Mouse (Mus musculus) layer of hippocampus, postnatal 14 days (tissue): ENCODE measurements around the gene Cadm4. TPM values are rescaled to one million over a fixed set of nuclear protein-coding genes. Genes with fewer than 3 reads are reported as not detected.
"Not testable (repeated sequence)": the region's sequence is repeated elsewhere in the genome, so short reads cannot be mapped to it uniquely, and the experiment has no call there.

Source experiments
- DNase-seq, 2 experiments: peaks; one replicate each; pipeline ENCODE4 v3.0.0; 2021 to 2022; ENCODE audit warnings: low spot score in 2 of 2, mixed read lengths in 1 of 2
- total RNA-seq, 2 experiments: library from RNA; stranded (reverse); gene quantifications; 2 replicates each; pipeline ENCODE4 v1.2.3; 2021

Gene Cadm4
- total RNA-seq, 2 experiments from 2014 or later, result 220 to 227 TPM

DNA sequence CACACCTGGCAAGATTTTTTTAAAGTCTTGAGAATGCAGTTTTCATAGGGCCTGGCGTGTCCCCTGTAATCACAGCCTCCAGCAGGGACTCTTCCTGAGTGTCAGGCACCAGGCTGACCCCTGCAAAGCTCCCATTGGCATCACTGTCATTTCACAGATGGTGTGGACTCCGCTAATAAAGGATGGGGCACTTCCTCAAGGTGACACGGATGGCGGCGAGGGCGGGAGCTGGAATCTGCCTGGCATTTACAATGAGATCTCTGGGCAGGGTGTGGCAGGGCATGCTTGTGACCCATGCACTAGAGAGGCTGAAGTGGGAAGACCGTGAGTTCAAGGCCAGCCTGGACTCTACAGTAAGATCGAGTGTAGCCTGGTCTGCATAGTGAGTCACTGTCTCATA is 6.5 kb downstream of the Cadm4 start:
- DNase-seq, result no peak

DNA sequence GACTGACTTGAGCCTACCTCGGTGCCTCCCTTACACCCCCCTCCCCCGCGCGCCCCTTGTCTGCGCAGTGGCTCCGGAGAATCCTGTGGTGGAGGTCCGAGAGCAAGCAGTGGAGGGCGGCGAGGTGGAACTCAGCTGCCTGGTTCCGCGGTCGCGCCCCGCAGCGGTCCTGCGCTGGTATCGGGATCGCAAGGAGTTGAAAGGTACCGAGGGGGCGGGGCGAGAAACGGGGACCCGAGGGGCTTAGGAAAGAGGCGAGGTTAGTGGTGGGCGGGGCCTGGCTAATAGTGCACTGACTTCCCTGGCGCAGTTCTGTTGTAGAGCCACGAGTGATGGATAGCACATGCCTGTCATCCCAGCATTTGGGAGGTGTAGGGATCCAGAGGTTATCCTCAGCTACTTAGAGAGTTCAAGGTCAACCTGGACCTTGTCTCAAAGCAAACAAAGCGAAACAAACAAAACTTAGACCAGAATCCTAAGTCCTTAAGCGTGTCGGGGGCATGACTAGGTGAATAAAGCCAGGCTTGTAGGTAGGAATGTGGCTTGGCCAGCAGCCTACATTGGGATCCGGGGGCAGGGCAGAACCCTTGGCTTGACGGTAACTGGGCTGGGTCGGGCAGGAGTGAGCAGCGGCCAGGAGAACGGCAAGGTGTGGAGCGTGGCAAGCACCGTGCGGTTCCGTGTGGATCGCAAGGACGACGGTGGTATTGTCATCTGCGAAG is 18.2 kb downstream of the Cadm4 start:
- no peak for DNase-seq

DNA sequence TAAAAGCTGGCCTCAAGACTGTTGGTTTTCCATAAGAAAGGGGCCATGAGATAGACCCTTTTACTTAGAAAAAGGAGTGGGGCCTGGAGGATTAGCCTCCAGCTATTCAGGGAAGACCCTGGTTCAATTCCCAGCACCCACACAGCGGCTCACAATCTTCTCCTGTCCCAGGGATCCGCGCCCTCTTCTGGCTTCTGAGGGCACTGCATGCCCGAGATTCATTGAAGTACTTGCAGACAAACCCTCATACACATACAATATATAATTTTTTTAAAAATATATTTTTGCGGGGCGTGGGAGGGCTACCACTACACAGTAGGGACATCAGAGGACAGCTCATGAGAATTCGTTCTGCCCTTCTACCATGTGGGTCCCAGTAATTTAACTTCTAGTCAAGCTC is 19.1 kb downstream of the Cadm4 start:
- no peak for DNase-seq

DNA sequence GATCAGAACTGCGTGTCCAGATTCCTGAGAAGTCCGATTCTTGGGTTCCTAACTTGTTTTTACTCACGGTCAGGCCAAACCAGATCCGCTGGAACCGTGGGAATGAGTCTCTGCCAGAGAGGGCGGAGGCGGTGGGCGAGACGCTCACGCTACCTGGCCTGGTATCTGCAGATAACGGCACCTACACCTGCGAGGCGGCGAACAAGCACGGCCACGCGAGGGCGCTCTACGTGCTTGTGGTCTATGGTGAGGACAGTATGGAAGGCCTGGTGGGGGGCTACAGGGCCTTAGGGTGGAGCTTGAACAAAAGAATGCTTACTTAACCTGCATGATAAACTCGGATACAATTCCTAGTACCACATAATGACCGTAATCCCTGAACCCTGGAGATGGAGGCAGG is 19.7 kb downstream of the Cadm4 start:
- DNase-seq, result no peak

DNA sequence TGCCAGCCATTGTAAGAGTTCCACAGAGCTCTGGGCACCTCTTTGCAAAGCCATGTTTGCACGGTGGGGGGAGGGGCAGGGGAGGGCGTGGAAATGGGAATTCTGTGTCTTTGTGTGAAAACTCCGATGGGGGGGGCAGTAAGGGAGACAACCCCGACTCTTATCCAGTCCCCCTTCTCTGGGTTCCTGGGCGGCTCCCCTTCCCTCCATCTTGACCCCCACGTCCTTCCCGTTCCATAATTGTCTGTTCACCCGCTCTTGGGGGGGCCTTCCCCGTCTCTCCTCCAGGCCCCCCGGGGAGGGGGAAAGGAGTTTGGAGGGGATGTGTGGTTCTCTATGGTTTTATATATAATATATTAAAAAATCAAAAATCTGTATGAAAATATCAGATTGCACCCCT is 22.2 kb downstream of the Cadm4 start:
- DNase-seq, result no peak

DNA sequence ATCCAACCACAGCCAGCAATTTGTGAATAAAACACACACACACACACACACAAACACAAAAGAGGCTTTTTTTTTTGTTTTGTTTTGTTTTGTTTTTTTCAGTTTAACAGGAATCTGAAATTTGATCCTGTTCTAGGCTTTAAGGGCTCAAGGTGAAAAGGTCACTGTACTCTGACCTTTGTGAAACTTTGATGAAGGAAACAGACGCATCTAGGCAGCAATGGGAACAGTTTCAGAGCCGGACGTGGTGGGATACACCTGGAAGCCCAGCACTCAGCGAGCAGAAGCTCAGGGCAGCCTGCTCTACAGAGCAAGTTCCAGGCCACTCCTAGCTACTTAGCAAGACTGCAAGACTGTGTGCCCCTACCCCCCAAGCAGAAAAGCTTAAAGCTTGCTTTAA is 23.0 kb downstream of the Cadm4 start:
- DNase-seq, result no peak

DNA sequence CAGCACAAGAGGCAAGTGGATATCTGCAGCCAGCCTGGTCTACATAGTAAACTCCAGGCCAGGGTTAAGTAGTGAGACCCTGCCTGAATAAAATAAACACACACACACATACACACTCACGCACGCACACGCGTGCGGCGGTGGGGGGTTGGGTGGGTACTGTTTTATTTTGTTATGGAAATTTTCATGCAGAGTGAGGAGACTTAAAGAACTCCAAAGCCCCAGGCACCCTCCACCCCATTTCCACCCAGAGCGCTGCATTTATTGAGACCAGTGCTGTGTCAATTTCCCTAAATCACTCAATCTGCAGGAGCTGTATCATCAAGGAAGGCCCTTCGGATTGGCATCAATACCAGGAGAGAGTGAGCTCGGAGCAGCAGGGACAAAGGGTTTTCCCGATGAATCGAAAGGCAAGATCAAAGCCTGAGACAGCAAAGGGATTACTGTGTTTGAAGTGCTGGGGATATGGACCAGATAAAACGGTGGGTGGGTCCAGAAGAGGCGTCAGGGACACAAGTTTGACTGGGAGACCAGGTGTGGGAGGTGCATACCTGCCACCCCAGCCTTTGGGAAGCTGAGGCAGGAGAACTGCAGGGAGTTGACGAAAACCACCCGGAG is 23.7 kb downstream of the Cadm4 start:
- DNase-seq, result no peak

DNA sequence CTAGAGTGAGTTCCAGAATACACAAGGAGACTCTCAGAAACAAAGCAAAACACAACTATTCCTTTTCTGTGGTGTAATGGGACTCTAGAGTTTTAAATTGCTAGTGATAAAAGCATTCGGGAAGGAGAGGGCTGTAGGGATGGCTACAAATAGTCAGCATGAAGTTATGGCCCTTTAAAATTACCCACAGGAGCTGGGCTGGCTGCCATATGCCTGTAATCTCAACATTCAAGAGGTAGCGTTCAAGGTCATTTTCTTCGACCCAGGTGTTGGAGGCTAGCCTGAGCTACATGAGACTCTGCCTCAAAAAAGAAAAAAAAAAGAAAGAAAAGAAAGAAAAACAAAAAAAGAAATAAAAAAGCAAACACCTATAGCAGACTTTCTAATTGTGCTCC is 24.2 kb downstream of the Cadm4 start:
- DNase-seq, result no peak

DNA sequence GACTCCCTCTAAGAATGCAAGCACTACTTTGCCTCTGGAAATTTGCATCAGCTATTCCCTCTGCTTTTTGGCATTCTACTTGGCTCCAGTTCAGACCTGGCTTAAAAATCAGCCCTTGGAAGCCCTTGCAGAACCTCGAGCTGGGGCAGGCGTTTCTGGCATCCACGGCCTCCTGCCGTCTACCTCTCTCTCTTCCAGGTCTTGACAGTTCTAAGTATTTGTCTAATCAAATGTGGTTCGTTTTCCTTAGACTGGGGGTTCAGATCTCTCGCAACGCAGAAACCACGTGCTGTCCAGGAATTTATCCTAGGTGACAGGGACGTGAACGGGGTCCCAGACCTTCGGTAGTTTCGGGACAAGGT is 24.6 kb downstream of the Cadm4 start:
- DNase-seq, result peak; percentile 73 to 84

DNA sequence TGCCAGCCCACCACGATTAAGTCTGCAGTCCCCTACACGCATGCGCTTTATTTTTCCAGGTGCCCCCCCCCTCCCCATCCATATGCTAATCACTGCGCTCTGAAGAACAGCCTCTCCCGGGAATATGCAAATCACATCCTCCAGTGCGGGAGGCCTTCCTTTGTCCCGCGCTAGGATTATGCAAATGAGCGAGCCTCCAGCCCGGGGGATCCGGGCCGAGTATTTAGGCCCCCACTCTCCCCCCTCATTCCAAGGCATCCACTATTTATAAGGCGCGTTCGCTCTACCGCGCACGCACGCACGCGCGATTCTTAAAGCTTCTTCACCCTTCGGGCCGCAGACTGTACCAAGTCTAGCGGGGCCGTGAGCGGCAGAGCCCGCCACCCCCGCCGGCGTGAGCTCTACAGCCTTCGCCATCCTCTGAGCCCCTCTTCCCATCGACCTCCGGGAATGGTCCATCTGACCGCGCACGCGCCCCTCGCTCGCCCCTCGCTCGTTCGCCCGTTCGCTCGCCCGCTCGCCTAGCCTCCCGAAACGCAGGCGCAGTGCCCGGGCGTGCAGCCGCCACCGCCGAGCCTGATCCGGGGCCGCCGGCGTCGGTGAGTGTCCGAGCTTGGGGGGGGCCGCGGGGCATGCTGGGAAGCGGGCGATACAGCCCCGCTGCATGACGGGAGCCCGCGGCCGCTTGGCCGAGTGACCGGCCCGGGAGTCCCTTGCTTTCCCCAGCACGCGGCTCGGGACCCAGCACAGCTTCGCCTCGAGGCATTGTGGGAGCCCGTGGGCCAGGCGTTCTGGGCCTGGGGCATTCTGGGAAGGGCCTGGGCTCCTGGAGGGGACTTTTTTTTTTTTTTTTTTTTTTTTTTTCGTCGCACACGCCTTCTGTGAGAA is 25.3 kb downstream of the Cadm4 start, which contains the start of gene Zfp428:
Gene Zfp428 (plus strand): TSS at position 169 of the 888 bp plus-strand sequence.
- DNase-seq, result peak; percentile 84 to 89

DNA sequence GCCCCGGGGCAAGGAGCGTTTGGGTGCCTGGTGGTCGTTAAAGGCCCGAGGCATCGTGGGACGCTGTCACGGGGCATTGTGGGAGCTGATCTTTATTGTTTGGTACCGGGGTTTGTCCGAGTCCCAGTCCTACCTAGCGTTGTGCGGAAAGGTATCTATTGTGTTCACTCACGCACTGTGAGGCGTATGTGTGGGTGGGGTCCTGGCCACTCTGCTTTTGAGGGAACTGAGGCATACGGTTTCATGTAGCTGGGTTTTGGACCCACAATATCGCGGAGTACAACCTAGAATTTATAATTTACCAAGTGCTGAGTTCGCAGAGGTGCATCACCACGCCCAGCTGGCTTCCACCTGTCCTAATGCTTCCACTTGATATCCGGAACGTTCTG is 25.9 kb downstream of the Cadm4 start:
- peak in 1 of 2 experiments; percentile 45 for DNase-seq

DNA sequence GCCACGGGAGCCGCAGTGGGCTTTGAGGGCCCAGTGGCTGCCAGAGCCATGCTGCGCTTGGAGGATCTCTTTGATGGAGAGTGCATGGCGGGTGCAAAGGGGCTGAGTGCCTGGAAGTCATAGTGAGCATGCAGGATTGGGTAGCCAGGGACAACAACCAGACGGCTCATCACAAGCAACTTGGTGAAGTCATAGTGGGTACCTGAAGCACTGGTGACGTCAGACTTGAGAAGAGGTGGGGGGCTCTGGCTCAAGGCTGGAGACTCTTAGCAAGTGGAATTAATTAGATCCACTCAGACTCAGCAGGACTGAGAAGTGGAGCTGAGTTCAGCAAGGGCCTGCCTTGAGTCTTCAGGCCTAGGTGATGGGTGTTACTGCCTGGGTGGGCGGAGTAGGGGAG is 30.5 kb downstream of the Cadm4 start, which contains the start of gene AC161166.1:
Gene AC161166.1 (minus strand): TSS at position 101 of the 400 bp plus-strand sequence.
- DNase-seq, result no peak

DNA sequence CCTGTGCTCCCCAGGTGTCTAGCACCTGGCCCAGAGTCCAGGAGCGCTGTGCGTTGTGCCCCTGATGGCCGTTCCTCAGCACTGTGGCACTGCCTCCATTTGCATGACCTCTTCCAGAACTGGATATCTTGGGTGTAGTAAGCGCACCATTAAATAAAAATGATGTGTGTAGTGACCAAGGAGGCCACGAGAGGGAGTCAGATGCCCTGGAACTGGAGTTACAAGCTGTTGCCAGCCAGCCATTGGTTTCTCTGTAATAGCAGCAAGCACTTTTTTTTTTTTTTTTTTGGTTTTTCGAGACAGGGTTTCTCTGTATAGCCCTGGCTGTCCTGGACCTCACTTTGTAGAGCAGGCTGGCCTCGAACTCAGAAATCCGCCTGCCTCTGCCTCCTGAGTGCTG is 34.5 kb downstream of the Cadm4 start:
- DNase-seq, result peak; percentile 46 to 60

DNA sequence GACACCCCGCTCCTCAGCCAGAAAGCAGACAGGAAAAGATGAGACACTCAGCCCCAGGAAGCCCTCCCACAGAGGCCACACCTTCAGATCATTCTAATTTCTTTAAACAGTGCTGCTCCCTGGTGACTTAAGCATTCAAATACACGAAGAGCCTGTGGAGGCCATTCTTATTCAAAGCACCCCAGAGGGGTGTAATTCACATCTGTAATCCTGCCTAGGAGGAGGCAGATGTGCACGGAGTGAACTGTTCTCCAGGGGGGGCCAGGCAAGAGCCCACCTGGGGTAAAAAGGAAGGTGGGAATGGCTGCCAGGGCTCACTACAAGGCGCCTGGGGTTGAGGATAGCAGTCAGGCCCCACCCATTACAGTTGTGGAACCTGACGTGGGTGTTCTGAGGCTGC is 35.3 kb downstream of the Cadm4 start:
- DNase-seq, result no peak

DNA sequence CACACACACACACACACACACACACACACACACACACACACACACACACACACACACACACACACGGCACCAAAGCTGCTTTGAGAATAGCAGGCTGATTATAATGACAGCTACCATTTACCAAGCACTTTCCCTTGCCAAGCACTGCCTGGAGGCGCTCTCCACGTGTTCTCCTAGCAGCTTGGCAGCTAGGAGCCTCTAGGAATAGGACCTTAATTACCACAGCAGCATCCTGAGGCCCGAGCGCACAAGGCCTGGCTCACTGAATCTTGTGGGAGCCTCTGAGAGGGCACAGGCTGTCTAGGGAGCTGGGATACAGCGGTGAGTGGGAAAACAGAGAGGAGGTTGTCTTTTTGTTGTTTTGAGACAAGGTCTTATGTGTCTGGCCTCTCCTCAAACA is 35.8 kb downstream of the Cadm4 start:
- DNase-seq, result peak in 1 of 2 experiments; percentile 59

DNA sequence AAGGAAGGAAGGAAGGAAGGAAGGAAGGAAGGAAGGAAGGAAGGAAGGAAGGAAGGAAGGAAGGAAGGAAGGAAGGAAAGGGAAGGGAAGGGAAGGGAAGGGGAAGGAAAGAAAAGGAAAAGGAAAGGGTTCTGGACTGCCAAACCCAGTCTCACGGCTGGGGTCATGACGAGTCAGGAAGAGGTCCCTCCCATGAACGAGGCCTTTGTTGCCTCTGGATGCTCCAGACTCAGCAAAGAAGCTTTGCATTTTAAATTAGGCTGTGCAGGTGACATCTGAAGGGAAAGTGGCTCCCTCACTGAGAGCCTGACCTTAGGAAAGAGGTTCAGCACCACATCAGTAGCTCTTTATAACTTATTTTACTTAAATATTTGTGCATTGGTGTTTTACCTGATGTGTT is 37.3 kb downstream of the Cadm4 start:
- no peak for DNase-seq

DNA sequence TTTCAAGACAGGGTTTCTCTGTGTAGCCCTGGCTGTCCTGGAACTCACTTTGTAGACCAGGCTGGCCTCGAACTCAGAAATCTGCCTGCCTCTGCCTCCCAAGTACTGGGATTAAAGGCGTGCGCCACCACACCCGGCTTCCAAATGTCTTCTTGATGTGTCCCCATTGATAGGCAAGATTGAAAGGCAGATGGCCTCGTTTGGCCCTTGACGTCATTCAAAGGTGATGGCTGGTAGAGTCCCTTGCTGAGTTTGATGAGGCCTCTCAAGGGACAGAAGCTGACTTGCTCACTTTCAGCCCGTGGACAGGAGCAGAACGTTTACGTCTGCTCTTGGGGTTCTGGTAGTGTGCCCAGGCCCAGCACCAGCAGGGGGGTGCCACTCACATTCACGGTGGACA is 38.2 kb downstream of the Cadm4 start:
- not testable (repeated sequence) for DNase-seq

DNA sequence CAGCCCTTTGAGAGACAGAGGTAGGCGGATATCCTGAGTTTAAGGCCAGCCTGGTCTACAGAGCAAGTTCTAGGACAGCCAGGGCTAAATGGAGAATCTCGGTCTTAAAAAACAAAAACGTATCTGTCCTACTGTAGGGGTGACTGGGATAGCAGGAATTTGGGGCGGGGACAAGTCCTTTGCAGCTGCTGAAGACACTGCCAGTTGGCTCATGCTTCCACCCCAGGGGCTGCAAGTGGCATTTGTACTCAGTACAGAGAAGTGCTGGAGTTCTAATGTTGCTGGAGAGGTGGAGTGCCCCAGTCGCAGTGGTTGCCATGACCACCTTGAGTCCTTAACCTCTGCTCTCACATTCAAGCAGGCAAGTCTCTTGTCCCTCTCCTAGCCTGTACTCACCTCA is 41.0 kb downstream of the Cadm4 start:
- no peak for DNase-seq

DNA sequence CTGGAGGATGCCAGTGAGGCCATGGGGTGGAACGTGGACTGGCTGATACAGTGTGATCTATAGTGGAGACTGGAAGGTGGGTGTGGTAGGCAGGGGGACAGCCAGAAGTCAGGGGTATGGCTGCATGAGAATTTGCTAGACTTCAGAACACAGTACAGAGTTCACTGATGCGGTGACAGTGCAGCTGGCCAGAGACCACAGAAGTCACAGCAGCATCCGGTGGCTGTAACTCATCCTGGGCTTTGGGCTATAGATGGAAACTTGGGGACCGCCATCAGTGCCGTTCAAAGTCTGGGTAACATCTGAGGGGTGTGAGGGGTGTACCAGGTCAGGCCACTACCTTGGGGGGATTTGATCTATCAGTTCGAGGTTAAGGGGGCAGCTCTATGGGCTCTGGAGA is 41.9 kb downstream of the Cadm4 start:
- no peak for DNase-seq

DNA sequence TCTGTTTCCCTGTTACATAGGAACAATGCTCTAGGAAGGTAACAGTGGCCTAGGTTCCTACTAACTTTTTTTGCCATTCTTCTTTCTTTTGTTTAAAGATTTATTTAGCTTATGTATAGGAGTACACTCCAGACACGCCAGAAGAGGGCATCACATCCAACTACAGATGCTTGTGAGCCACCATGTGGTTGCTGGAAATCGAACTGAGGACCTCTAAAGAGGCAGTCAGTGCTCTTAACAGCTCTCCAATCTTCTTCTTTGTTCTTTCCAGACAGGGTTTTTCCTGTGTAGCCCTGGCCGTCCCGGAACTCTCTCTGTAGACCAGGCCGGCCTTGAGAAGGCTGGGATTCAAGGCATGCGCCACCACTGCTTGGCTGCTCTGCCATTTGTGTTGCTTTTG is 43.2 kb downstream of the Cadm4 start:
- no peak for DNase-seq

DNA sequence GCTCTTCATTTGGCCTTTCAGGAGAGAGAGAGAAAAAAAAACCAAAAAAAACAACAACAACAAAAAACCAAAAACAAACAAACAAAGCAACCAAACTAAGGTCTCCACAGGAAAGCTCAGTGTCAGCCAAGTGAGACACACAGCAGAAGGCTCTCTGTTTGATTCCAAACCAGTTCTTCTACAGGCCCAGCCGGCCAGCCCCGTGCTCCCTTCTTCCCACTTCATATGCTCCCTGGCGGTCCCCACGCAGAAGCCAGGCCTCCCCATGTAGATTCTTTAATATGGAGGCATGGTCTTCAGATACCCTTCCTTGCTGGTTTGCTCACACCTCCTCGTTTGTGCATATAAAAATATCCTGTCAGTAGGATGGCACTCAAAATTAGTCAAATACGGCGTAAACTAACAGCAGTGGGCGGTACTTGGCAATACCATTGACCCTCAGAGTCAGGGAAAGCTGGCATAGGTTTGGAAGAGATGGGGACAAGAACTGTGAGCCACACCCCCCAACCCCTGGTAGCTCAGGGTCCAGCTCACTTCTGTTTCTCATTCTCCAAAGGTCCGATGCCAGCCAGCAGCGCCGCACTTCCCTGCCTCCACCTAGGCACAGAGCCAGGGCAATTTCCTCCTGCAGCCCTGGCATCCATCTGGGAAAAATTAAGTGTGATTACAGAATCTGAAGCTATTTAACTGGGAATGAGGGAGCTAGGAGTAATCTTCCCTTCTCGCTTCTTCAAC is 44.0 kb downstream of the Cadm4 start:
- DNase-seq, result peak in 1 of 2 experiments; percentile 36
